Comparison of ENCODE assay signal across 11 mouse cellular contexts in genomic region chr2:113539076-113539446, GRCm38 (mm10).
DNase-seq lines count a peak whose midpoint lies in the region; ATAC-seq and TF ChIP-seq lines count a peak whose summit lies in the region.
"Had no signal": no experiment of that assay in that cellular context is flagged by ENCODE, and none has a peak within 500 bp of the region (broad histone marks: within the 10 kb centered on the region; RNA-seq: fewer than 3 reads in every experiment).

No protein-coding gene starts in this region.

- no peak for TF ChIP-seq POLR2A in brain, embryonic 14.5 days (IDR thresholded peaks at IDR 0.05; ENCODE audit: borderline replicate concordance, extremely low read depth, insufficient read depth, insufficient read length, poor library complexity, severe bottlenecking)

- 0 out of 2 replicates have a peak overlapping the region, but pooled peaks have one; percentile 4 for H3K4me2 ChIP-seq in forebrain, embryonic 13.5 days

- H3K4me3 ChIP-seq in forebrain, embryonic 13.5 days: no peak overlapping the region

- H3K9me3 ChIP-seq in forebrain, embryonic 13.5 days (replicated peaks): no peaks in the 10 kb centered on the region

- ATAC-seq in forebrain, embryonic 13.5 days: peak; percentile 75

- H3K27me3 ChIP-seq in forebrain, embryonic 13.5 days: no peaks in the 10 kb centered on the region

- no peaks in the 10 kb centered on the region for H3K36me3 ChIP-seq in forebrain, embryonic 13.5 days (ENCODE audit: poor library complexity, severe bottlenecking)

- 4% methylated on average over 4 of the region's 4 CpGs for WGBS in forebrain, embryonic 13.5 days

- peak; percentile 17 for DNase-seq in kidney, adult 18-20 months
- DNase-seq in kidney, postnatal 25 days: no peak
- DNase-seq in brain, embryonic 14.5 days (ENCODE audit: low read depth): peak; percentile 73
- DNase-seq in retina, adult 2 months (ENCODE audit: low read depth, low spot score): peak; percentile 53
- DNase-seq in thymus, postnatal 4 days: no peak
- DNase-seq in T-cell, adult 2 months (ENCODE audit: low spot score): no peak
- DNase-seq in cerebellum, postnatal 25 days: no peak
- DNase-seq: adrenal gland, postnatal 10 days; gastrocnemius, postnatal 14 days; right cerebral cortex, postnatal 4 days had no signal

- peaks cover 23% of the 10 kb centered on the region for H3K4me1 ChIP-seq in forebrain, embryonic 13.5 days

- H3K27ac ChIP-seq in forebrain, embryonic 13.5 days: no peak overlapping the region

- no peak overlapping the region for H3K9ac ChIP-seq in forebrain, embryonic 13.5 days

- no peak for TF ChIP-seq CTCF in brain, embryonic 14.5 days (IDR thresholded peaks at IDR 0.05; ENCODE audit: borderline replicate concordance, extremely low read depth, insufficient read depth, insufficient read length)

Comparison
In these comparisons a context has a peak if more than half of its experiments do, and no peak if none do; other contexts are left out.
1. DNase-seq: peak in kidney, adult 18-20 months (single experiment), brain, embryonic 14.5 days (single experiment) and retina, adult 2 months (single experiment); none in kidney, postnatal 25 days (0 of 2), thymus, postnatal 4 days (single experiment), T-cell, adult 2 months (single experiment) and cerebellum, postnatal 25 days (0 of 2).